Mouse (Mus musculus): ENCODE measurements at regions not wholly inside any gene's neighbourhood (a gene's known extent, or its start where the extent isn't known, plus 50 kb on each side); places are given as distances from the start of the nearest gene placed in this dataset.

- DNase-seq (ENCODE audit: low spot score in 2 of 2): peak; percentile 29 to 71
Observed at GRCm38 (mm10) chr1:120883632-120884031, 281.4 kb downstream of the En1 start.

GRCm38 (mm10) chr1:120910801-120911200, 308.6 kb downstream of the En1 start:
- DNase-seq (ENCODE audit: low spot score in 2 of 2): no peak

DNA sequence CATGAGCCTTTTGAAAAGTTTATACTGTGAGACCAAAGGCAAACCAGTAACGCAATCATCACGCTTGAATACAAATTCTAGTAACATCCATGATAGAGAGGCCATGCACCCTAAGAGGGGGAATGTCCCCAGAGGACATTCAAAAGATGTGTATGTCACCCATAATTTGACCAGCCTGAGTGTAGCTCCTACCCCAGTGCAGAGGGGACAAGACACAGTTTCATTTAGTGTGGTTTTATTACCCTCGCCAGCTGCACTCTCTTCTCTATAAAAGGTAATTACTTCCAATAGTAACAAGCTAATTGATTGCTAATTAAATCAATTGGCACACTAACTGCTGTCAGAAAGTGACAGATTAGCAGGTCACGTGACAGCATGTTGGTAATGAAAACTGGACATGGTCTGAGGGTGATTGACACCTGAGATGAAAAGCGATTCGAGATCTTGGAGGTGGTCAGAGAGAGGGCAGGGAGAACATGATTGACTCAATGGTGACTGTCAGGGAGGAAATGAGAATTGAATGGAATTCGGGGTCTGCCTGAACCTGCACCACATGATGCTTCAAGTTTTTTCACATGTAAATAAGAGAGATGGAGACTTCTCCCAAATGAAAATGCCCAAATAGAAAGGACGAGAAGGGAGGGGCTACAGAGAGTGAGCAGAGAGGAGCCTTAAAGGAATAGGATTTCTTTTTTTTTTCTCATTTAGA, 309.9 kb downstream of the En1 start:
- no peak for DNase-seq (ENCODE audit: low spot score in 2 of 2)

DNA sequence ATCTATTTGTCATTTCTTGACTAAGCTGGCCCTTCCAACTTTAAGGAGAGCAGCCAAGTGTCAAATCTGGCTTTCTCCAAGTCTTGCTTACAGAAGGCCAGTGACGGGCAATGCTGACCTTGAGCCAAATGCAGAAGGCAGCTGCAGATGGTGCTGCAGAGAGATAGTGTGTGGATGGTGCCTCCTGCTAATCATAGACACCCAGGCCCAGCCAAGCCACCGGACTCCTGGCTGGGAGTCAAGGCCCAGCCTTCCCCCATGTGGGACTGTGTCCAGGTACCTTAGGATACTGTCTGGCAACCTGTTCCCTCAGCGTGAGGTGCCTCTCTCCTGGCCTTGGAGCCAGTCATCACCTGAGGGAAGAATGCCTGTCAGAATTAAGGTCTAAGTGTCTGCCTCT, 319.3 kb downstream of the En1 start:
- peak in 1 of 2 experiments; percentile 72 for DNase-seq (ENCODE audit: low spot score in 2 of 2)

DNA sequence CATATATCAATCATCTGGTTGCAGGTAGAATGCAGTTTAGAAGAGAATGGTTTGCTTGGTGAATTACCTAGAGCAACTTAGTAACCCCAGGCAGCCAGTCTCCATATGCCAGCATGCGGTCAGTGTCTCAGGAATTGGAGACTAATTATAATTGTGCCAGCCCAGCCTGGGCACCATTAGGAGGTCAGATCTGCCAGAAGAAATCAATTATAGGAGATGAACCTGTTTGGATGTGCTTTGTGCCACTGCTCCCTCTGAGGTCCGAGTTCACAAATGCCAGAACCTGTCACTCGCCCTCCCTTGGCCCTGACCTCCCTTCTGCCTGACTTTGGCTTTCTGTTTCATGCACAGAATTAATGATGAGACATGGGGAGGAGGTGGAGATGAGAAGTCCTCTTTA, 323.1 kb downstream of the En1 start:
- DNase-seq (ENCODE audit: low spot score in 2 of 2): peak in 1 of 2 experiments; percentile 19

DNA sequence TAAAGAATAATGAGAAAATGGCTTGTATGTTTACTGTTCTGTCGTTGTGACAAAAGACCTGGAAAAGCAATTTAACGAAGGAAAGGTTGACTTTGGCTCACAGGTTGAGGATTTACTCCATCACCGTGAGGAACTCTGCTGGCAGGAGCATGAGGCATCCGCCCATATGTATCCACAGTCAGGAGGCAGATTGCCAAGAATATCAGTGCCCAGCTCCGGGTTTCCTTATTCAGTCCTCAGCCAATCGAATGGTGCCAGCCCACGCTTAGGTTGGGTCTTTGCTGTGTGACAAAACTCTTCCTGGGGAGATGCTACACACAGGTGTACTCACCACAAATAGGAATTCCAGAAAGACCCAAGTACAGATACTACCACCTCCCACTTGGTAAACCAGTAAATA, 327.9 kb downstream of the En1 start:
- no peak for DNase-seq (ENCODE audit: low spot score in 2 of 2)

DNA sequence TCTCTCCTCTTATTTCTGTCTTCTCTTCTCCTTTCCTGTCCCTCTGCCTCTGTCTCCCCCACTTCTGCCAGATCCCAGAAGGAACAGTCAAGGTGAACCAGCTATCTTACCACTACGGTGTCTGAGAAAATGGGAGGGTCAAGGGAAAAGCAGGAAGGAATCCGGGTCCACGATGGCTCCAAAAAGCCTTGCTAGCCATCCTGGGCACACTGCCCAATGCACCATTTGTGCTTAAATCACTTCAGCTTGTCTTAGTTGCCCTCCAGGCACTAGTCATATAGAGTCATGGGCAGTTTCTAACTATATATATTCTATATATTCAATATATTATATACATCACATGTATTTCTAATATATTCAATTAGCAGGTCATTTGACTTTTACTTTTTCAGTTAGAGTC, 333.1 kb downstream of the En1 start:
- no peak for DNase-seq (ENCODE audit: low spot score in 2 of 2)

DNA sequence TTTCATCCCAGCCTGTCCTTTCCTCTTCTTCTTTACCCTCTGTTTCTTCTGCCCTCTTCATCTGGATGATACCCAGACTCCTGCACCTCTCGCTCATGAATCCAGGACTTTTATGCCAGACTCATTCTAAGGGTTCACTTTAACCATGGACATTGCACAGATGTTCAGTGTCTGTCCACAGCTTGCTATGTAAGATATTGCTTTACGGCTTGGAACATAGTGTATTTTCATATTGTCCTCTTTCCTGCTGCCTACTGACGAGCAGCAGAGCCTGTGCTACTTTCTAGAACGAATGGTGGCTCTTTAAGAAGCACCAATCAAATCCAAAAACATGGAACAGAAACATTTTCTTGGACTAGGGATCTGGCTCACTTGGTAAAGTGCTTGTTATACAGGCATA, 341.5 kb downstream of the En1 start:
- DNase-seq (ENCODE audit: low spot score in 2 of 2): no peak

GRCm38 (mm10) chr1:120946349-120946748, 344.1 kb downstream of the En1 start:
- no peak for DNase-seq (ENCODE audit: low spot score in 2 of 2)

DNA sequence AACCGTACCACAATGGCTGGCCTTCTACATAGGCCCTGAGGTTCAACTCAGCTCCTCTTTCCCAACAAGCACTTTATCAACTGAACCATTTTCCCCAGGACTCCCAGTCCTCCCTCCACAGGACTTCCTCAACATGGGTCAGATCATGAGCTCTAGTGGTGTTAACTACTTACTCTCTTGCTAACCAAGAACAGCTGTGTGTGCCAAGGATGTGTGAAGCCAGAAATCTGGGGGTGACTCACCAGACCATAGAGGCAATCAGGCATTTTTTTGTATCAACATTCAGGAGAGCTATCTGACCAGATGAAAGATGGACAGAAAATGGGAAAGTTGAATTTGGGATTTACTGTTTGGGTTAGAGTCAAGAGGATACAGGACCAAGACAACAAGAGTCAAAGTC, 359.0 kb downstream of the En1 start:
- DNase-seq (ENCODE audit: low spot score in 2 of 2): no peak

- DNase-seq (ENCODE audit: low spot score in 2 of 2): no peak
Observed at GRCm38 (mm10) chr1:120961984-120962383, 359.8 kb downstream of the En1 start.

DNA sequence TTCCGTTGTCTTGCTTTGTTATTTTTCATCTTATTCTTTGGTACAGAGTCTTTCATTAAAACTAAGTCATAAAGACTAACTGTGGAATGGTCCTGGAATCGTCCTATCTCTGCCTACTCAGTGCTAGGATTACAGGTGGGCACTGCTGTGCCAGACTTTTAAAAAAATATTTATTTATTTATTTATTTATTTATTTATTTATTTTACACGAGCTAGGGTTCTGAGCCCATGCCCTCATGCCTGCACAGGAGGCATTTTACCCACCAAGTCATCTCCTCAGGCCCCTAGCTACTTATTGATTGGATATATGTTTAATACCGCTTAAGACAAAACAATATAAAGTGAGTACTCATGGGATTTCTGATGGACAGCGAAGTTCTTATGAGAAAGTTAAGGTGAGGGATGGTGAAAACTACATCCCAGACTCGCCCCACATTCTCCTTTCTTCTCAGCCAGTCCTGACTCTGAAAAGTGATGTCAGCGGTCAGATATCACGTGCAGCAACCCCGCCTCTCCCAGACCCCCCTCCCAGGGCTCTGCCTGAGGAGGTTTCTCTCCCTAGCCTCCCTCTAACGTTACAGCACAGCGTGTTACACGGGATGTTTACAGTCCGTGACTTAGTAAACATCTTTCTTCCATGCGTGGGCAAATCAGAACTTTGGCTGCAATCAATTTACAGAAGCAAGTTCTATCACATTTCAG, 361.4 kb downstream of the En1 start:
- DNase-seq (ENCODE audit: low spot score in 2 of 2): no peak

DNA sequence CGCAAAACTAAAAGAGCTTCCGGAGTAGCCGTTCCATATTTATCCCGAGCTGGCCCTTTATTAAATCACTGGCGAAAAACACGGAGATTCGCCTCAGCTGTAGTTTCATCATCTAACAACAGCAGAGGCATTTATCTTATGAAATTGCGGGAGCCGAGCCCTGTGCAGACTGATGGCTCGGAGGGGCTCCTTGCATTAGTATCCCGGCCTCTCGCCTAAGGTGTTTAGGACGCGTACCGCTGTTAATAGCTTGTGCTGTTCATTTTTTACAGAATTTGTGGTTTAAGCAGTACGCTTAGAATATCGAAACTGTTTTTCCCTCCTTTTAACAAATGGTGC, 361.9 kb downstream of the En1 start:
- no peak for DNase-seq (ENCODE audit: low spot score in 2 of 2)

DNA sequence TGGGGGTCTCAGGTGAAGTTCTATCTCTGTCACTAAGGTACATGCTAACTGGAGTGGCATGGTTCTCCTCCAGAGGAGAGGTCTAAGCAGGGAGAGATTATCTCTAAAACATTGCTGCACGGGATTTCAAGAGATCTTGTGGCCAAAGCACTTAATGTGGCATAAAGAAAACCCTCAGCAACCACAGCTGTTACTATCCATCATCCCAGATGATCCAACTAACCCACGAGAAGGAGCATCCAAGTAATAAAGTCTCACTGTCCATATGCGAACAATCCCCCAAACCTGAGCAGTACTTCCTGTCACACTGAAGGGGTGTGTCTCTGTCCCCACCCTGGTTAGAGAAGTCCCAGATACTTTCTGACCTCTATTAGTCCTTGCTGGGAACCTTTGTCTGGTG, 363.9 kb downstream of the En1 start:
- no peak for DNase-seq (ENCODE audit: low spot score in 2 of 2)

- peak in 1 of 2 experiments; percentile 13 for DNase-seq (ENCODE audit: low spot score in 2 of 2)
Observed at GRCm38 (mm10) chr1:120974661-120975060, 357.7 kb downstream of the Insig2 start.

GRCm38 (mm10) chr1:121004535-121004934, 327.9 kb downstream of the Insig2 start:
- no peak for DNase-seq (ENCODE audit: low spot score in 2 of 2)

DNA sequence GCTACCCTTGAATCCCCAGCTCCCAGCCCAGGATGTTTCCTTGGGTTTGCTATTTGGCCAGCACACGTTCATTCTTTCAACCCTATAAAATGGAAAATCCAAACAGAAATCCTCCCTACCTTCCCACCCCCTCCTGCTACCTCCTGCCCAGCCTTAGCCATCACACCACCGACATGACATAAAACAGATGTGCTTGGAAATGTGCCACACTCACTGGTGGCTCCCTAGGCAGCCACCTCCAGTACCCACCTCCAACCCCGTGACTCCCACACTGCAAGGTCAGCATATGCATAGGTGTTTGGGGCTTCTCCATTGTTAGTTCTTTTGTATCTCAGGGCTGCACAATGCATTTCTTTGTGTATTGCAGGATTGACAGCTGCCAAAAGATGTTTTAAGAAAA, 327.2 kb downstream of the Insig2 start:
- no peak for DNase-seq (ENCODE audit: low spot score in 2 of 2)

GRCm38 (mm10) chr1:121012126-121012525, 320.3 kb downstream of the Insig2 start:
- DNase-seq (ENCODE audit: low spot score in 2 of 2): no peak

DNA sequence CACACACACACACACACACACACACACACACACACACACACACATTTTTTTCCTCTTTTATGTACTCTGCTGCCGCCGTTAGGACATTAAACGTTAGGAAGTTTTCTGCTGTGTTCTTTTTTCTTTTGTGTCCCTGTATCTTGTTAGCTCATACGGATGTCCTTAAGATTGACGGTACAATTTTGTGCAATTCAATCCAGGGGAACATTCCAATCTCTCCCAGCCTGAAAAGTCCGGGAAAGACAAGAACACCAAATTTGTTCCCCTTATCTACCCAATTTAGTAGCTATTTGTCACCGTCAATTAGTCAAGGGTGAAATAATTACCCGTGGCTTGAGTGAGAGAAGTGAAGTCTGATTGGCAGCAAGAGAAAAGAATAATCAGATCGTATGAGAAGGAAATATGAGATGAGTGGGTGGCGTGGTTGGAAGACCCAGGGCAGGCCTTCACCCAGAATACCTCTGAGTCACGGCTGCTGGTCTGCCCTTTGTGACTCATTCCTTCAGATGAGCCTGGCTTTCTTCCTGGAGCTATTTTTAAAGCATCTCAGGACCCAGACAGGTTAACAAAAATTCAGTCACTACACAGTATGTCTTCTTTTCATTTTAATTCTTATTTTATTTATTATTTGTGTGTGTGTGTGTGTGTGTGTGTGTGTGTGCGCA, 318.4 kb downstream of the Insig2 start:
- DNase-seq (ENCODE audit: low spot score in 2 of 2): no peak

DNA sequence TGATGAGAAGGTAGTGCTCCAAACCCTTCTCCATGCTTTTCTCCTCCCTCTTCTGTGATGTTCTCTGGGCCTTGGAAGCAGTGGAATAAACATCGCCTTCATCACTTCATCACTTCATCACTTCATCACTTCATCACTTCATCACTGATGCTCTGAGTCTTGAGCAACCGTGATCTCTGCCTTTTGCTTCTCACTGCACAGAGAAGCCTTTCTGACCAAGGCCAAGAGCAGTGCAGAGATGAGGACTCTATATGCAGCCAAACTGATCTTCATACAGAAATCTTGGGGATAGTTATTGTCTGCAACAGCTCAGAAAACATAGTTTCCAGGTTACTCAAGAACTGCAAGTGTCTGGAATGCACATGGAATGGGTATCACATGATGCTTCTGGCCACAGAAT, 303.0 kb downstream of the Insig2 start:
- DNase-seq (ENCODE audit: low spot score in 2 of 2): no peak

GRCm38 (mm10) chr1:121034761-121035393, 297.5 kb downstream of the Insig2 start:
- no peak for DNase-seq (ENCODE audit: low spot score in 2 of 2)

GRCm38 (mm10) chr1:121046581-121046980, 285.8 kb downstream of the Insig2 start:
- DNase-seq (ENCODE audit: low spot score in 2 of 2): no peak

DNA sequence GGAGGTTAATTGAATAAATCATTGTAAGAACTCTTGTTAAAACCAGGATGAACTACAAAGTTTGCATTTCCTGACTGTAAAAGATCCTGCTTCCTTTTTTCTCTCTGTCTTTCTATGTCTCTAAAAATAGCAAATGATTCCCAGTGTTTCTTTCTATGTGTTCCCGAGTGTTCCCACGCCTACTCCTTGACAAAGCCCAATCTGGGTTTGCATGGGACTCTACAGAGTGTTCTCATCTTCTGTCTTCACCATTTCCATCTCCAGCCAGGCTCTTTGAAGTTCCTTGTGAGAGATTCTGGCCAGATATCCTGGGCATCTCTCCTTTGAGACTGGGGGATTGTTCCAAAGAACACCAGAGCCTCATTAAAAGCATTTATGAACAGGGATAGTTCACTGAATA, 285.0 kb downstream of the Insig2 start:
- no peak for DNase-seq (ENCODE audit: low spot score in 2 of 2)
